Mouse (Mus musculus): ENCODE results near the gene Tfip11. TPM values are rescaled to one million over a fixed set of nuclear protein-coding genes. Genes with fewer than 3 reads are reported as not detected.

Gene Tfip11
- total and polyA plus RNA-seq, 3 experiments, result 34.6 to 44.7 TPM; not detected in 1

GRCm38 (mm10) chr5:112300112-112300511, 26.0 kb upstream of the Tfip11 start:
- Histone ChIP-seq H3K79me2 (ENCODE audit: control insufficient read depth, insufficient read depth, low read length, poor library complexity) (peaks cover 37% of the 10 kb centered on the region; the same call in 1 of the 2 replicates), H3K27ac (ENCODE audit: control insufficient read depth, low read depth, low read length) (no peak overlapping the region), H3K4me1 (ENCODE audit: control insufficient read depth in 1 of 2, insufficient read depth in 2 of 2, low read length in 2 of 2) (peaks cover 23 to 32% of the 10 kb centered on the region in 2 experiments), H3K9ac (ENCODE audit: control insufficient read depth, low read depth, low read length, poor library complexity, severe bottlenecking) (no peak overlapping the region), H3K36me3 (ENCODE audit: control insufficient read depth in 1 of 2, insufficient read depth in 2 of 2, low read length in 2 of 2) (peaks cover 0 to 22% of the 10 kb centered on the region in 2 experiments; a peak in 2 of 4 replicates), H3K4me3 (ENCODE audit: control insufficient read depth in 1 of 2, insufficient read depth in 1 of 2, low read depth in 2 of 2, low read length in 2 of 2) (no peak overlapping the region), H3K27me3 (ENCODE audit: control insufficient read depth in 1 of 2, insufficient read depth in 2 of 2, low read length in 2 of 2) (no peaks in the 10 kb centered on the region), H3K9me3 (replicated peaks; ENCODE audit: insufficient read depth, low read length) (no peaks in the 10 kb centered on the region)
- DNase-seq (ENCODE audit: low read depth, low spot score), result no peak
- TF ChIP-seq USF2 (IDR thresholded peaks at IDR 0.05; ENCODE audit: borderline replicate concordance in 1 of 2, insufficient read depth in 1 of 2, low read depth in 1 of 2, low read length in 2 of 2) (no peak), MAZ (IDR thresholded peaks at IDR 0.05; ENCODE audit: low read depth, low read length) (no peak), MXI1 (IDR thresholded peaks at IDR 0.05; ENCODE audit: low read depth, low read length) (no peak), RAD21 (IDR thresholded peaks at IDR 0.05; ENCODE audit: low read depth, low read length) (no peak), NELFE (IDR thresholded peaks at IDR 0.05; ENCODE audit: low read depth, low read length) (no peak), MAFK (IDR thresholded peaks at IDR 0.05; ENCODE audit: borderline replicate concordance, low read depth, low read length) (no peak), NRF1 (IDR thresholded peaks at IDR 0.05; ENCODE audit: insufficient read depth, low read depth, low read length, poor library complexity, severe bottlenecking) (no peak), SMC3 (IDR thresholded peaks at IDR 0.05; ENCODE audit: low read depth, low read length) (no peak), POLR2AphosphoS2 (IDR thresholded peaks at IDR 0.05; ENCODE audit: low read length) (no peak), MAX (IDR thresholded peaks at IDR 0.05; ENCODE audit: low read length) (no peak), GATA1 (IDR thresholded peaks at IDR 0.05; ENCODE audit: low read depth, low read length) (no peak), TBP (IDR thresholded peaks at IDR 0.05; ENCODE audit: low read depth, low read length) (no peak), ETS1 (IDR thresholded peaks at IDR 0.05; ENCODE audit: low read depth, low read length) (no peak), ZNF384 (IDR thresholded peaks at IDR 0.05; ENCODE audit: low read depth, low read length) (no peak), CHD1 (IDR thresholded peaks at IDR 0.05; ENCODE audit: low read depth, low read length) (no peak), MYC (IDR thresholded peaks at IDR 0.05; ENCODE audit: low read depth, low read length) (no peak), KAT2A (conservative IDR thresholded peaks at IDR 0.05; ENCODE audit: low read depth, low read length) (no peak), ZKSCAN1 (IDR thresholded peaks at IDR 0.05; ENCODE audit: low read depth, low read length) (no peak), POLR2AphosphoS5 (IDR thresholded peaks at IDR 0.05; ENCODE audit: borderline replicate concordance, low read depth, low read length) (no peak)

- no peaks in the 10 kb centered on the region for H3K9me3 ChIP-seq (replicated peaks; ENCODE audit: insufficient read depth, low read length)
- H3K4me1 ChIP-seq (ENCODE audit: control insufficient read depth in 1 of 2, insufficient read depth in 2 of 2, low read length in 2 of 2), result peaks cover 16 to 25% of the 10 kb centered on the region in 2 experiments
- H3K36me3 ChIP-seq (ENCODE audit: control insufficient read depth in 1 of 2, insufficient read depth in 2 of 2, low read length in 2 of 2), result peaks cover 0 to 17% of the 10 kb centered on the region in 2 experiments; a peak in 2 of 4 replicates
- TF ChIP-seq ZKSCAN1 (IDR thresholded peaks at IDR 0.05; ENCODE audit: low read depth, low read length) (peak; percentile 89), JUND (IDR thresholded peaks at IDR 0.05; ENCODE audit: low read depth, low read length) (no peak), CTCF (IDR thresholded peaks at IDR 0.05 in 2 of 3, conservative IDR thresholded peaks at IDR 0.05 in 1 of 3; ENCODE audit: control insufficient read depth in 1 of 3, insufficient read depth in 1 of 3, low read depth in 2 of 3, low read length in 3 of 3, poor library complexity in 1 of 3, severe bottlenecking in 1 of 3) (no peak)
- H3K27ac ChIP-seq (ENCODE audit: control insufficient read depth, low read depth, low read length), result no peak overlapping the region
- no peak overlapping the region for H3K9ac ChIP-seq (ENCODE audit: control insufficient read depth, low read depth, low read length, poor library complexity, severe bottlenecking)
- H3K79me2 ChIP-seq (ENCODE audit: control insufficient read depth, insufficient read depth, low read length, poor library complexity), result peaks cover 32% of the 10 kb centered on the region; the same call in 1 of the 2 replicates
- no peak overlapping the region for H3K4me3 ChIP-seq (ENCODE audit: control insufficient read depth in 1 of 2, insufficient read depth in 1 of 2, low read depth in 2 of 2, low read length in 2 of 2)
- DNase-seq (ENCODE audit: low read depth, low spot score), result no peak
- H3K27me3 ChIP-seq (ENCODE audit: control insufficient read depth in 1 of 2, insufficient read depth in 2 of 2, low read length in 2 of 2), result no peaks in the 10 kb centered on the region
These were observed 25.3 kb upstream of the Tfip11 start for GRCm38 (mm10) chr5:112300721-112301308.
